Mouse (Mus musculus): ENCODE data around the gene Erbin.

Erbin gene

DNA sequence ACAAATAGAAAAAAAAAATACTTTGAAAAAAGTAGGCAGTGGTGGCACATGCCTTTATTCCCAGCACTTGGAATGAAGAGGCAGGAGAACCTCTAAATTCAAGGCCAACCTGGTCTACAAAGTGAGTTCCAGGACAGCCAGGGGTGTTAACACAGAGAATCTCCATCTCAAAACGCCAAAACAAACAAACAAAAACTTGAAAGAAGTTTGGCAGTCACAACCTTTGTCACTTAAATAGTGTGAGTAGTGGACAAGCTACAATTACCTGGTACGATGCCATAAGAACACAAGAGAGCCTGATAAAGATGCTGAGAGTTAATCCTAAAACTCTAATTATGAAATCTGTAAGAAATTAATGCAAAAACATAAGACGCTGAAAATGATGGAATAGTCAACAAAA, 8.0 kb downstream of the Erbin start:
- DNase-seq (ENCODE audit: low read depth) = no peak

DNA sequence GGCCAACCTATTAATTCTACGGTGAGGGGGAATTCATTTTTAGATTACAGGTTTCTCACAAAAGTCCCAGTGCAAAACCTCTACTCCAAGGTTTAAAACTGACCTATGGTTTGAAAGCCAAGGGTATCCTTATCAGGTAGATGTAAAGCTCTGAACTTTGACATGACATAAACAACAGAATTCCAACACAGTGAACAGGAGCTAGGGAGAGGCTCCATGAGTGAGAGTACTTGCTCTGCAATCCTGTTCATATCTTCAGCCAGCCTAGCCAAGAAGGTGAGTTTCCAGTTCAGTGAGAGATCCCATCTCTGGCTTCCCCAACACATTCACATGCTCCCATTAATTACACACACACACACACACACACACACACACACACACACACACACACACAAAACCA, 9.7 kb downstream of the Erbin start:
- no peak for DNase-seq (ENCODE audit: low read depth)

DNA sequence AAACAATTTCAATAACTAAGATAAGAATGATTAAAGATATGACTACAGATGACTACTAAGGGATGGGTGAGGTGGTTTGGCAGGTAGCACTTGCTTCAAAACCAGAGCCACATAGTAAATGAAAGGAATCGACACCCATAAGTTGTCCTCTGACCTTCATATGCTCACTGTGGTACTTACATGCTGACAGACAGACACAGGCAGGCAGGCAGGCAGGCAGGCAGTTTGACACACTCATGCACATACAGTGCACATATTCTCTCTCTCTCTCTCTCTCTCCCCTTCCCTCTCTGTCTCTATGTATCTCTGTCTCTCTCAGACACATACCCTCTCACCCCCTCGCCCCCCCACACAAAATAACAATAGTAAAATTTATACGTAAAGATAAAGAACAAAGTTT, 10.4 kb downstream of the Erbin start:
- no peak for DNase-seq (ENCODE audit: low read depth)

DNA sequence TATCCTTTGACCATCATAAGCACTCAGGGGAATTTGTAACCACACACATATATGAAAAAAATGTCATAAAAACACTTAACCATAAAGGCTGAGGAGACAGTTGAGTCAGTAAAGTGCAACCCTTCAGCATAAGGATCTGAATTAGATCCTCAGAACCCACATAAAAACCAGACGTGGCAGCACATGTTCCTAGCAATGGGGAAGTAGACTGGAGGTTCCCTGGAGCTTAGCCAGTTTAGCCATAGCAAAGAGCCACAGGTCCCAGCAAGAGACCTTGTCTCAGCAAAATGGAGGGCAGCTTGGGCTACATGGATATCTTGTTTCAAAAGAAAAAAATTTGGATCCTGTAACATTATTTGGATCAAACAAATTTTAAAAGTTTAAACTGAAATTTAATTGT, 20.3 kb downstream of the Erbin start:
- DNase-seq (ENCODE audit: low read depth) = no peak

DNA sequence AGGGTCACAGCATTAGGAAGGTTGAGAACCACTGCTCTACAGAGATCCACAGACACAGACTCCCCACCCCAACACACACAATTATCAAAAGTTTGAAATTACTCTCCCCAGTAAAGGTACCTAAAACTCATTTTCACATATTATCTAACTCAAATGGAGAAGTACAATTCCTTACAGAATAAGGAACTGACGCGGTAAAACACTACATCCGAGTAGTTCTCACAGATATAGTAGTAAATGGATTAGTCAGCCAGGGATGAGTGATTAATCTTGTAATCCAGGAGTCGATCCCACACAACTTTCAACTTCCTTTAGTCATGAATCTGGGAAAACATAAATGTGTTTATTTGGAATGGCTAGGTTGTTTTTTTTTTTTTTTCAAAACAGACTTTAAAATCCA, 22.7 kb downstream of the Erbin start:
- DNase-seq (ENCODE audit: low read depth) = no peak

DNA sequence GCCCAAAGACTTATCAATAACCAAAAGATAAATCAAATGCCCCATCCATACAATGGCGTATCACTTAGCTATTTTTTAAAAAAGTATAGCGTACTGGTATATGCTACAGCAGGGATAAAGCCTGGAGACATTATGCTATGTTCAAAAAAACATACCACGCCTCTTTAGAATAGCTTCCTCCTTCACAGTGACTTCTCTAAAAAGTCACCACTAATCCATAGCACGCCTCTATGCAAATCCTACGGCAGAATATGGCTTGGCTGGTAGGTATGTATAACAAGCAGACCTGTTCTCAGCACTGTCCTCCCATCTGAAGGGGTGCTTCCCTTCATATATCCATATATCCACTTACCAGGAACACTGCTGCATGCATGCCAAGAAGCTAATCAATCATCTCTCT, 27.2 kb downstream of the Erbin start:
- DNase-seq (ENCODE audit: low read depth) = no peak

DNA sequence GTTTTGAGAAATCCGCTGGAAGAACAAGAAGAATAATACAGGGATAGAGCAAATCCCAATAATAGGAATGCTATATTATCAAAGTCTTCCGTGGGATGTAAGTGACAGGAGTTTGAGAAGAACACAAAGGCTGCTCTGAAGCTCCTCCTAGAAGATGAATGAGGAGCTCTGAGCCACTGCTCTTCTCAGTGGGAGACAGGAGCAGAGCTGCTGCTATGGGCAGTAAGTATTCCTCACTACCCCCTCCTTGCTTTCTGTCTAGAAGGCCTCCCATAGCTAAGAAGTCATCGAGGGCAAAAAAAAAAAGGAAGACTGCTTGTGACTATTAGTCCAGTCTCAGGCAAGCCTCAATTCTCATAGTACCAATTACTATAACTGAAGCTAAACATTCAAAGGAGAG, 30.3 kb downstream of the Erbin start:
- no peak for DNase-seq (ENCODE audit: low read depth)

DNA sequence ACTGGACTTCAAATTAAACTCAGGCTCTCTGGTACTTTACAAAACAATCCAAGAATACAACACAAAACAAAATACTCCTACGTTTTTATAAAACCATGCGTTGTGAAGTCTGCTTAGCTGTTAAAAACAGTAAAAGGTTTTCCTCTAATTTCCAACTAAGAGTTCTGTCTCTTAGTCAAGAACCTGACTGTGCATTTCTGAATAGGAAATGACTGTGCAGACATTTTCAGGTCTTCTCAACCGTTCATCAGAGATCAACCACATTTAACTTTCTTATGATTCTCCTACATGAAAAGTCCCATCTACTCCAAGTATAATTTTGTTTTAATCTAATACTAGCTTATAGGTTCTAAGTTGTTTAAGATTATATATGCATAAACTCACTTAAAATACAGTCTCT, 33.8 kb downstream of the Erbin start:
- no peak for DNase-seq (ENCODE audit: low read depth)

DNA sequence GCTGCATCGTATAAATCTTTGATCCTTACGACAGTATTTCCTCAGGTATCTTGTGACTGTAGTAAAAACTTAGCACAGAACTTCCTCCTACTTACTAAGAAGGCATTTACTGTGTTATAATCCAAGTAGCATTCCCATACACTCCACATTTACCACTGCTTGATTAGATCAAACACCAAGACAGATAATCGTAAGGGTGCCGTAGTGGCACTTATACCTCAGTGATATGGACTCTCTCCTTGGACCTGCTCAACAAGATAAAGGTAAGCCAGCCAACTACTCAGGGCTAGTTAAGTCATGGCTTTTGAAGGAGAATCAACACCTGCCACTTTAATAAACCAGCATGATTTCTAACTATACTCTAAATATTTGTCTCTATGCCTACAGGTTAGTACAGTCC, 39.1 kb downstream of the Erbin start:
- no peak for DNase-seq (ENCODE audit: low read depth)

DNA sequence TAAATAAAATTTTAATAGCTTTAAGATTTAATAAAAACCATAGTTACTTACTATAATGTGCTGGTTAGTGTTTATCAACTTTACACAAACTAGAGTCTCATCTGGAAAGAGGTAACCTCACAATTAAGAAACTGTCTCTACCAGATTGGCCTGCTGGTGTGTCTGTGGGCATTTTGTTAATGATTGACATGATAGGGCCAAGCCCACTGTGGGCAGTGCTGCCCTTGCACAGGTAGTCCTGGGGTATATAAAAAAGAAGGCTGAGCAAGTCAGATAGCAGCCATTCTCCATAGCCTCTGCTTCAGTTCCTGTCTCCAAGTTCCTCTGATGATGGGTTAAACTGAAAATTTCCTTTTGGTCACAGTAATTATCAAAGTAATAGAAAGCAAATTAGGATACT, 43.6 kb downstream of the Erbin start:
- no peak for DNase-seq (ENCODE audit: low read depth)

DNA sequence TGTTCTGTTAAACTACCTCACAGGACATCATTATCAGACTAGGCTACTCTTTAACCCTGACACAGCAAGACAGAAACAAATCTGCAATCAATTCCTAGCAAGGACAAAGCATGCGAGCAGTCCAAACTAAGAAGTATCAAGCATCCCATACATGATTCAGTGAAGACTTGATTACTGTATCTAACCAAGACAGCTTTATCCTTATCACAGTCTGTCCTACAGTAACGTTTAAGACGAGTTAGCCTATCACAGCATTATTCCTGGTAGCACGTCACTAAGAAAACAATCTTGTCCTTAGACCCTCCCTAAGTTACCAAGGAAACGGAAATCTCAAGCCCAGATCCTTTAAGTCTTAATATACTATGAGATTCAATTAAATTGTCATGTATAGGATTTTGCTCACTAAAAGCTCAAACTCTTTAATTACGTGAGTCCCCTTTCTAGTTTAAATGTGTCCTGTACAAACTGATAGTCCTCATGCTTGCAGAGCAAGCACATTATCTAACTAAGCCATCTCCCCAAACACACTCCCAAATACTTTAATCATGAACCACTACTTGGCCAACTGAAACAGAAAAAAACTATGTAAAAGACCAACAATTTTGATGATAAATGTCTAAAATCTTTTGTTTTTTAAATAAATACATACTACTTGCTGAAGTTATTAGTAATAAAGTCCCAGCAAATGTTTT, 44.3 kb downstream of the Erbin start:
- no peak for DNase-seq (ENCODE audit: low read depth)

DNA sequence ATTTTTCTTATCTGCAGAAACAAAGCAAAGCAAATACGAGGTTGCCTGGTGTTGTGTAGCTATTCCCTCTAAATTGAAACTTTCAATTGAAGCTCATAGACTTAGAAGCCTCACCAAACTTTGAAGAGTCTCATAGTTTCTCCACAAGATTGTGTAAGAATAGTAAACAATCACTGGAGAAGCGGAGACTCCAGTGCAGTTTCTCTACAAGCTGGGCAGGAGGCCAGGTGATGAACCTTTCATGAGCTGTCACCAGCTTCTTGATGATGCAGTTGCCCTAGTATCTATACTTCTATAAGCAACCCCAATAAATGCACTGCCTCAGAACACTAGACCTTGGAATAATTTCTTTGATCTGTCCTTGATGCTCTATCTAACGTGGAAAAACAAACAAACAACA, 49.5 kb downstream of the Erbin start:
- DNase-seq (ENCODE audit: low read depth) = no peak

DNA sequence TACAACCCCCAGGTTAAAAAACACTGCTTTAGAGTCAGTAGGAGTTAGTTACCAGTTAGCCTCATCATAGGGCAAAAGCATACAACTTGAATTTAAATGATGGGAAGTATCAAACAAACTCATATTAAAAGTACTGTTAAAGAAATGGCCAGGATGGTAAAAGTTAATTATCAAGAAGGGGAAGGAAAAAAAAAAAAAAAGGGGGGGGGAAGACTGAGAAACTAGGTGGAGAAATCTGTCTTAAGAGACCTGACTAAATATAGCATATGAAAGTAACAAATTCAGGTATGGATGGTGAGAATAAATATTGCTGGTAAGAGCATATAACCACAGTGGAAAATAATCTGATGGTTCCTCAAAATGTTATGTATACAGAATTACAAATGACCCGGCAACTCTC, 50.2 kb downstream of the Erbin start:
- no peak for DNase-seq (ENCODE audit: low read depth)

DNA sequence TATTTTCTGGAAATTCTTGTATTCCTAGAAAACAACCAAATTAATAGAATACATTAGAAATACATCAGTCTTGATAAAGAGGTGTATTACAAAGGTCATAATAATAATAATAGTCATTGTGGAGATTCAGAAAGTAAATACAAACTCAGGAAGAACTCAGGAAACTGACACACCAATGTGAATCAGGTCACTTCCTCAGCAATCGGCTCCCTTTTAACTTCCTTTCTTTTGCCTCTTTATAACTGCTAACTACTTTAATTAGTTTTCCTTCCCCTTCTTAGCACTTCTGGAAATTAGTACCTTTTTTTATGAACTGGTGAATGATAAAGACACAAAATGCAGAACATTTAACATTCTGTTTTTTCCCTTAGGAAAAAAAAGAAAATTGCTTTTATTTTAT, 51.4 kb downstream of the Erbin start:
- no peak for DNase-seq (ENCODE audit: low read depth)

DNA sequence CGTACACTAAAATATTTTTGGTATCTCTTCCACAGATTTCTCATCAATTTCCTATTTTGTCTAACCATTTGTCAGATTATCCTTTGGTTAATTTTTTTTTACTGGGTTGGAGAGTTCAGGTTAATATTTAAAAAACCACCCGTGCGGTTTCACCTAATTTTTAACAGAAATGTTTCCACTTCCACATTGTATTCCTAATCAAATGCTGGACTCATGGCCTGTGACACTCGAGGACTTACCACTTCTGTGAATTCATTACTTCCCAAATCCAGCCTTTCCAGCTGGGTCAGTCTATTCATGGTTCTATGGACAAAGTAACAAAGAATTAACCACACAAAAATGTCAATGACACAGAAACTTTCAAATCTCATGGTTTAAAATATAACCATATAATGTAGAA, 58.3 kb downstream of the Erbin start:
- DNase-seq (ENCODE audit: low read depth) = no peak

DNA sequence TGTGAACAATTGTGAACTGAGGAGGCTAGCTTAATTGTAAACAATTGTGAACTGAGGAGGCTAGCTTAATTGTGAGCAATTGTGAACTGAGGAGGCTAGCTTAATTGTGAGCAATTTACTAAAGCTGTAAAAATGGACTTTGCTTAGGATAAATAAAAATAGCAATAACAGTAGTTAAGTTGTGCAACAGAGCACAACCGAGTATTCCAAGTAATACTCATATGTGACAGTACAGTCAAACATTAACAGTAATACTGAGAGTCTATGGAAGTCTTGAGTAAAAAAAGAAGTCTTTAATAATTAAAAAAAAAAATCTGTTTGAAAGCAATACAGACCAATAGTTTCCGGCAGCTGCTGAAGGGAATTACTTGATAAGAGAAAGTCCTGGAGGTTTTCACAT, 61.3 kb downstream of the Erbin start:
- no peak for DNase-seq (ENCODE audit: low read depth)

DNA sequence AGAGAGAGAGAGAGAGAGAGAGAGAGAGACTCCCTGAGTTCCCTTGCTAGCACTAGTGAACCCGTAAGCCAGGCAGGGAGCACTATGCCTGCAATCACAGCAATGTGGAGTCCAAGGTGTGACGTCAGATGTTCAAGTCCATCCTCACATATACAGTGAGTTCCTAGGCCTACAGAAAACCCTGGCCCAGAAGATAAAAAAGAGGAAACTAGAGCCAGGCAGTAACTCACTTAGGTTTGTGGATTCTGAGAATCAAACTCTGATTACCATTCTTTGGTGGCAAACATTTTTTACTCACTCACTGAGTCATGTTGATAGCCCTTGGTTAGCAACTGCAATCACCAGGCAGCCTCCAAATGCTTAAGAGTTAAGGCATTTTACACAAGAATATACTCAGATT, 72.7 kb downstream of the Erbin start:
- no peak for DNase-seq (ENCODE audit: low read depth)

DNA sequence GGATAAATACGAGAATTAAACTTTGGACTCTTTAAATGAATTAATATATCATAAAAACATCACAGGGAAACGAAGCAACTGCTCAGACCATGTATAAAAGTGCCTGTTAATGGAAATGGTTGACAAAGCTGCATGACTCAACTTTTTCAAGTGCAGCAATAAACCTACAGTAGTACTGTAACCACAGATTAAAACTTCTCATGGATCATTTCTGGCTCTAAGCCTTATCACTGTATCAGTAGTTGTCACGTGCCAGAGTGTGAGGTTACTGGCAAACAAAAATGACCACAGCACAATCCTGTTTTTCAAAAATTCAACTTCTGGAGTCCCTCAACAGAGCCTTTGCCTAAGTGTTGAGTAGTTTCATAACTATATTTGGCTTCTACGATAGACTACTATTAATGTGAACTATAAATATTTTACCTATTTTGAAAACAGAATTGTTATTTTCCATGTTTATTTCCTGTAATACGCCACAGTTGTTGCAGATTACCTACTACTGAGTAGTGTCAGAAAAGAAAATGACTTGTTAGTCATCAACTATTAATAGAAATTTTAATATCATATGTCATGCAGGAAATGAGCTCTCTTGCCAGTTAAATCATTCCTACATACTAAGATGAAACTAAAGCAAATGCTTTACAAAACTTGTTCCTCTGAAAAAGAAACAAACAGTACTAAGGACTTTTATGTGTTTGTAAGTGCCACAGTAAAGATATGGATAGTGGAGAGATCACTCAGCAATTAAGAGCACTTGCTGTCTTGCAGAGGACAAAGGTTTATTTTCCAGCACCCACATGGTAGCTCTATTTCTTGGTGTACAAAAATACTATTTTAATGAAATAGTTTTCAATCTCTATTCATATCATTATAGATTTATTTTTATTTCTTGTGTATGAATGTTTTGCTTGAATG, 78.8 kb downstream of the Erbin start:
- DNase-seq (ENCODE audit: low read depth) = peak; percentile 49

DNA sequence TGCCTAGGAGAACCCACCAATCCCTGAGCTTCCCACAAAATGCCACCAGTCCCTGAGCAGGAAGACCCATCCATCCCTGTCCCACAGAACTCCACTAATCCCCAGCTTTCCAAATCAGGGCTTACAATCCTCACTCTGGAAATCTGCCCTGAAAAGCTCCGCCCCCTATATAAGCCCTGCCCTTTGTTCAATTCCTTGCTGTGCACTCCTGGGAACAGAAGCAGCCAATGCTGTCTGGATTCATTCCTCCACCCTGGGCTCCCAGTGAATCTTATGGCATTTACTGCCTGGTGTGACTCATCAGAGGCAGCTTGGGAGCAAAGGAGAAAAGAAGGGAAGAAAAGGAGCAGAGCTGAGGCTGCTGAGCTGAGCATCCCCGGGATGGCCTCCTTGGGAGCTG, 81.7 kb downstream of the Erbin start:
- peak; percentile 28 for DNase-seq (ENCODE audit: low read depth)

DNA sequence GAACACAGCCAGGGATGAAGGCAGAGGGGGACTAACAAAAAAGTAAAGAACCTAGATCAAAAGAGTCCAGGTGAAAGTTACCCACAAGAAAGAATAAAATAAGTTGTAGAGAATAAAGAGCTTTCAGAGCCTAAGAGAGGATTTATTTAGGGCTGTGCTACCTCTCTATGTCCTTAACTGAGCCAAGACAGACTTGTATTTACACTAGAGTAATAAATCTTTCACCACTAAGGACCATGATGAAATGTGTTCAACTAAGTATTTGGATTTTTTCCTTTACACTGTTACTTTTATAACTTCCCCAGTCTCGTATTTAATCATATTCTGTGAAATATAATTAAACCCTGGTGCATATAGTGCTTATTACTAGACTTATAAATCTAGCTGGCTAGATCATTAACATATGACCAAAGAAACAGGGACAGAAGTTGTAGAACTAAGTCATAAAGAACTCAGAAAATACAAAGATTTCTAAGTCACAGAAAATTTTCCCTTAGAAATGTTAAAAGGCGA, 90.6 kb downstream of the Erbin start:
- DNase-seq (ENCODE audit: low read depth) = no peak

DNA sequence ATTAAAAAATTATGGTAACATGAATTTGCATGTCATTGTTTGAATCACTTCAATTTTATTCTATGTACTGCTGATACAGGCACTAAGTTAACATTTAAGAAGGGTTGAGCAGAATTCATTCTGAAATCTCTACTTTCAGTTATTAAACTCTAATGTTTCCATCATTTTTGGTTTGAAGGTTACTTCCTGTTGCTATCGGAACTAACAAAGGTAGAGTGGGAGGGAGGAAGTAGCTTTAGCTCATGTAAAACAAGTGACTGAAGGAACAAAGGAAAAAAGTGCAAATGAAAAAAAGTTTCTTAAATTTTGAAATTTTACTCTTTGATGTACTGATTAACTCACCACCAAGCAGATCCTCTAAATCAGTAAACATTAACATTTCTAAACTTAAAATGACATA, 98.0 kb downstream of the Erbin start:
- no peak for DNase-seq (ENCODE audit: low read depth)

DNA sequence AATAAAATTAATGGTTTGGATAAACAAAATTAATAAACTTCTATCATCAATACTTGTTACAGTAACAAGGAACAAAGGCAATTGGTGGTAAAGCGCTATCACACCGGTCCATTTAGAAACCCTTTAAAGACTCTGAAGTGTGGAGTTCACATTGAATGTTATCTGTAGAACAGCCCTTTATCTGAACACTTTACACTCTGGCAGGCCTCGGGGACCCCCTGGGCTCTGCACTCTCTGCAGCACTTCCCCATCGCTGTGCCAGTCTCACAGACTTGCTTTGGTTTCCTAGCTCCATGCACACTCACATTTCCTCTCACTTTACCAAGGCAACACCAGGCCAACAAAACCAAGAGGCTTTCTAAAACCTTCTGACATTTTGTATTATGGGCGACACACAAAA, 100.9 kb downstream of the Erbin start:
- no peak for DNase-seq (ENCODE audit: low read depth)

DNA sequence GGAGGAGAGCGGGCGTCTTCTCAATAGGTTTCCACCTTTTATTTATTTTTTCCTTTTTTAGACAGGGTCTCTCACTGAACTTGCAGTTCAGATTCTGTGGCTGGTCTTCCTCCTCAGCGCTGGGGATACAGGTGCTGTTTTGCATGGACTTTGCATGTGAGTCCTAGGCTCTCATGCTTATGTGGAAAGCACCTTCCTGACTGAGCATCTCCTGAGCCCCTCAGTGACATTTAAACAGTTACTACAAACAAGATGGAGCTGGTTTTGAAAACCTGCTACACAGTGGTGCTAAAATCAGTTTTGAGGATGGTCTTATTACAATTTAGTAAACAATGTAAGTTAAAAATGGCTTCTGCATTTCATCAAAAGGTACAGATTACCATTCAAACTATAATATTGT, 102.4 kb downstream of the Erbin start:
- DNase-seq (ENCODE audit: low read depth) = no peak

DNA sequence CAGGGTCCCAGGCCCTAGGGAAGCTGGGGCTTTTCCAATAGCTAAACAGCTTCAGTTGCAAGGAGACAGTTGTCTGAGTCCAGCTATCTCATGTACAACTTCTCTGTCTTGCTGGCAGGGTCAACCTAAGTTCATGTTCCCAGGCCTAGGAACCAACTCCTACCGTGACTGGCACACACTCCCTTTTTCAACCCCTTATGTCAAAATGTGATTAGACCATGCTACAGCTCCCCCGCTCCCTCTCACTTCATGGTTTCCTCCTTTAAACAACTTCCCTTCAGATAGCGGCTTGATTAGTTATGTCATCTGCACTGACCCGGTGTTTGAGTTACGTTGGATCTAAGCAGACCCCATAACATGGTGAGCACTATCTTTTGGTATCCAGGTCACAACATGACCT, 112.8 kb downstream of the Erbin start:
- DNase-seq (ENCODE audit: low read depth) = no peak
